Mouse (Mus musculus): ENCODE data around the gene Evi2b.
A peak's percentile ranks its signal among the peaks of the same experiment; 100 is the strongest.

The Evi2b gene

DNA sequence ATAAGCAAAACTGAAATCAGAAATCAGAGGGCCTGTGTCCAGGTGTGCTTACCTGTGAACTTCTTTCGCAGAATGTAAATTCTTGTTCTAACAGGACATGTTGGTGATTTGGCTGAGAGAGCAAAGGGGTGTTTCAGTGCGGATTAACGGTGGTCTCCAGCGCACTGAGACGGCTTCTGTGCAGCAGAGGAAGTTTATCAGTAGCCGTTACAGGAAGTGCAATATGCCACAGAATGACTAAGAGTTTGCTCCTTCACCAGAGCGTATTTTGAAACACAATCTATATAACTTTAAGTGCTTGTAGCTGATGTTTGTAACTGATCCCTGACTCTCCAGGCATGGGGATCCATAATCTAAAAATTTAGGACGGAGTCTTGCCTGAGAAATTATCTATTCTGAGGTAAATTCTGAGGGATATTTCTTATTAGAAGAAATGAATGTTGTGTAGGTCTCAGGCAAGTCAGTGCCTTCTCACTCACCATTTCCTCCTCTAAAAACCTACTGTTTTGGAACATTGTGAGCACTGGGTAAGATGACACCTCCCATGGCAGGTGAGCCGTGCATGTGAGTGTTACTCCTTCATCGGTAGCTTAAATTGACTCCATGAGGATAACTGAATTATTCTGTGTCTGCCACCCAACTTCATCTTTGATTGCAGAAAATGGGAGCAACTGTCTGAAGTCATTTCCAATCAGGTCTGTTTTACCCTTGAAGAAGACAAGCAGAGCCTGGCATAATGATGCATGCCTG lies at the start of gene Evi2b:
Gene Evi2b (minus strand): TSS at position 203 of the 750 bp plus-strand sequence.
- no peak for DNase-seq

- no peak for DNase-seq
Measured at GRCm38 (mm10) chr11:79570319-79570718, 46.8 kb upstream of the Evi2b start.

DNA sequence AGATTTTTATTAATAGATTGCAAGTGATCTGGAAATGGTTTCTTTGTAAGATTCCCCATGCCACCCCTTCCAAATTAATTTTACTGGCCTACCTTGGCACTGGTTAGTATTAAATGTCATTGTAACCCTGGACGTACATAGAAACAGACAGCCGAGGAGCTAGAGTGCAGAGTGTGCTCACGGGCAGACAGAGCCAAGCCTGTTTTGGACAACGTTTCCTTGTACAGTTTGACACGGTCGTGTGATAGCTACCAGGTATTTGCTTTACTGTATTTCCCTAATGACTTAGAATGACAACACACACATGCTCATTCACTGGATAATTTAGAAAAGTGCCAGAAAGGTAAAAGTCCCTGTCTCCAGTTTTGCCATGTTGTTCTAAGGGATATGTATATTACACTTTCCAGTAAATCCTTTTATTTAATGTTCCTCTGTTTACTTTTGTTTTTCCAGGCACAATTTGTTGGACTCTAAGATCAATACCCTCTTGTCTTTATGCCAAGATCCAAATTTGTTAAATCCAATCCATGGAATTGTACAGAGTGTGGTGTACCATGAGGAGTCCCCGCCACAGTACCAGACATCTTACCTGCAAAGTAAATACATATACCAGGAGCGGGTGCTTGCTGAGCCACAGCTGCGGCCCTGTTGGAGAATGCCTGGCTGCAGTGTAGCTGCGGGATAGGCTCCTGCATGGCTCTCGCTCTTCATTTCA lies 44.8 kb upstream of the Evi2b start:
- DNase-seq, result no peak

GRCm38 (mm10) chr11:79566947-79567346 lies 43.4 kb upstream of the Evi2b start:
- DNase-seq, result no peak

DNA sequence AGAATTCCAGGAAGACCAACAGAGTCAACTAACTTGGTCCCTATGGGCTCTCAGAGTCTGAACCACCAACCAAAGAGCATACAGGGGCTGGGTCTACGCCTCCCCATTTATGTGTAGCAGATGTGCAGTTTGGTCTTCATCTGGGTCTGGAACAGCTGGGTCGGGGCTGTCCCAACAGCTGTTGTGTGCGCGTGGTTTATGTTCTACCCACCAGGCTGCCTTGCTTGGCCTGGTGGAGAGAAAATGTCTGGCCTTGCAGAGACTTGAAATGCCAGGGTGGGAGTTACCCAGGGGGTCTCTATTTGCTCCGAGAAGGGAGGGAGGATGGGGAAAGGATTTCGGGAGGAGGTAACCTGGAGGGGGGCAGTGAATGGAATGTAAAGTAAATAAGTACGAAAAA lies 39.9 kb upstream of the Evi2b start:
- no peak for DNase-seq

- no peak for DNase-seq
Measured at GRCm38 (mm10) chr11:79560536-79560935, 37.0 kb upstream of the Evi2b start.

- no peak for DNase-seq
Measured at GRCm38 (mm10) chr11:79552622-79553021, 29.1 kb upstream of the Evi2b start.

GRCm38 (mm10) chr11:79536293-79536692 lies 12.7 kb upstream of the Evi2b start:
- DNase-seq, result no peak

DNA sequence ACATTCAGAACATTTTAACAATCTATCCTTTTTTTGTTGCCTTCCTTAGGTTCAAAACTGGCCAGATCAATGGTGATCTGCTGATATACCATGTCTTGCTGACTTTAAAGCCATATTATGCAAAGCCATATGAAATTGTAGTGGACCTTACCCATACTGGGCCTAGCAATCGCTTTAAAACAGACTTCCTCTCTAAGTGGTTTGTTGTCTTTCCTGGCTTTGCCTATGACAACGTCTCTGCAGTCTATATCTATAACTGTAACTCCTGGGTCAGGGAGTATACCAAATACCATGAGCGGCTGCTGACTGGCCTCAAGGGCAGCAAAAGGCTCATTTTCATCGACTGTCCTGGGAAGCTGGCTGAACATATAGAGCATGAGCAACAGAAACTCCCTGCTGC lies 12.0 kb upstream of the Evi2b start:
- no peak for DNase-seq

- DNase-seq, result peak; percentile 41
Measured at GRCm38 (mm10) chr11:79533950-79534690, 10.6 kb upstream of the Evi2b start.

GRCm38 (mm10) chr11:79533311-79533710 lies 9.7 kb upstream of the Evi2b start:
- no peak for DNase-seq

DNA sequence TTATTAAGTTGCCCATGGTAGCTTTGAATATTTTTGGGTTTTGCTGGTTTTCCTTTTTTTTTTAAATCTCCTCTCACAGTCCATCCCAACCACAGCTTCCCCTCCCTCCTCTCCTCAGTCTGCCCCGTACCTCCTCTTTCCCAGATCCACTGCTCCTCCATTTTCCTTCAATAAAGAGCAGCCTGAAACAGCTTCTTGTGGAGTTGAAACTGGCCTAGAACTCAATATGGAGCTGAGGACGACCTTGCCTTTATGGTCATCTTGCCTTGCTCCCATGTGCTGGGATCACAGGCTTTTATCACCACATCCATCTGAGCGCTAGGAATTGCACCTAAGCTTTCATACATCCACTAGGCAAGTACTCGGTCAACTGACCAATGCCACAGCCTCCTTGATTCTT lies 7.9 kb upstream of the Evi2b start:
- no peak for DNase-seq

DNA sequence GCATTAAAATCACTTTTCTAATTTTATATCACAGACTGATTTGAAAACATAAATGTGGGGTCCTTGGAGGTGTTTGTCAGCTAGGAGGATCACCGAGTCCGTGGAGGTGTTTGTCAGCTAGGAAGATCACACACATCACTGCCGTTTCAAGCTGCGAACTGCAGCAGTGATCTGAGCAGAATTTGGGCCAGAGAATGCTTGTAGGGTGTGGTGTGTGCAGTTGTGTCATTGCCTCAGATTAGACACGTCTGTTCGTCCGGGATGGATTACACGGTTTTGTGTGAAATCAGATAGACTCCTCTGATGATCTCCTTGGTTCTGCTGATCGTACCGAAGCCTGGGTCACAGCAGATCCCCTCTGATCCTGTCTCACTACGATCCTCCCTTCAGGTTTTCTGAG lies 7.2 kb upstream of the Evi2b start:
- DNase-seq, result no peak

DNA sequence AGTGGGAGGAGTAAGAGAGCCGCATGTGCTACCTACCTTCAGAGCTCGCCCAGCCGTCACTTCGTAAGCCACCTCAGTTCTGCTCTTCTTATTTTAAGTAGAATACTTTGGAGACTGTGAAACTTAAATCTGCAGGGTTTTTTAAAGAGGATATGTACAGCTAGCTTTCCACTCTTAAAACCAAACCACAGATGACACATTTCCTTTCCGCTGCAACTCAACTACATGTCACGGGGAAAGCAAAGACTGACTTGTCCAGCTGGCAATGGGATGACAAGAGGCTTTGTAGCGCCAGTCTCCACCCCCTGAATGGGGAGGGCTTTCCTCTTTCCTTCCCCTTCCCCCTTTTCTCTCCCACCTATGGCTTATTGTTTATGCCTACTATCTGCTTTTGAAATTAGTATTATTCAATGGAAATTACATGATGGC lies 6.8 kb upstream of the Evi2b start, which contains the start of the genes Evi2 and Evi2a:
Gene Evi2 (minus strand): TSS at position 257 of the 429 bp plus-strand sequence.
Gene Evi2a (minus strand): TSS at position 277 of the 429 bp plus-strand sequence.
- no peak for DNase-seq

- no peak for DNase-seq
Measured at GRCm38 (mm10) chr11:79529736-79530135, 6.2 kb upstream of the Evi2b start.

- no peak for DNase-seq
Measured at GRCm38 (mm10) chr11:79529226-79529625, 5.7 kb upstream of the Evi2b start.

DNA sequence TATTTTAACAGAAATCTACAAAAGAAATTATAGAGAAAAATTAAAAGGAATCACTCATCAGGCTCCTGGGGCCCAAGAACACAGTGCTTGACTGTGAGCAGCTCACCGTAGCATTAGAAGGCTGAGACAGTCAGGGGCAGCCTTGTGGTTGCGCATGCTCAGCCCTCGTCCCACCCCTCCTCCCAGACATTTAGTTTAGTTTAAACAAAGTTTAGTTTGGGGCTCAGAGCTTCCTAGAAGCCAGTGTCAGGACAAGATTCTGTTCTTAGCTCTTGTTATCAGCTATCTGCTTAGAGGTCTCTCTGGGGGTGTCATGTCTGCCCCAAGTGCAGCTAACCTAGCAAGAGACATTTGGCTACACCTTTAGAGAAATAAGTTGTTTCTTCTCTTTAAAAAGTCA lies 5.0 kb upstream of the Evi2b start:
- no peak for DNase-seq

DNA sequence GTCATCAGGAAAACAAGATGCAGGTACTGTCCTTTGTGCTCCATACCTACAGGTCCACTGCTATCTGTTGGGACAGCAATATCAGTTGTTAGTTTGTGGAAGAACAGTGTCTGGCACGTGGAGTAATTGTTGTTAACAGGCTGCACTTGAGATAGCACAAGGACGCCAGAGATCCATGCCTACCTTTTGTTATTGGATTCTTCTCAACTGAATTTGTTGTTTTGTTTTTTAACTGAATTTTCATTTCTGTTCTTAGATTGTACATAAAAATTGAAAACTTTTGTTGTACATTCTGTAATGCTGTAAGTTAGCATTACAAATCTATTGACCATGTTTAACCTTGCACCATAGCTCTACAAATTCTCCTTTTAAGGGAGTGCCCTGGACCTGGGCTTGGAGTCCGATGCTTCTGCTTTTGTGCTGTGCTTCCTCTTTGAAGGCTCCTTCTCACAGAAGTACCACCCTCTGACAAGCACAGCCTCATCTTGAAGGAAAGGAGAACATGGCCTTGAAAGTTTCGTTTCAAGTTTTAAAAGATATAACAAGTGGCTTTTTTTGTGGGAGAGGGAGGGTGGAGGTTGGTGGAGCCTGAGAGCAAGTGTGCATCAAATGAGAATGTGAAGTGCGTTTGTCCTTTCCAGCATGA lies 4.3 kb upstream of the Evi2b start:
- no peak for DNase-seq

GRCm38 (mm10) chr11:79527015-79527738 lies 3.6 kb upstream of the Evi2b start:
- DNase-seq, result no peak

DNA sequence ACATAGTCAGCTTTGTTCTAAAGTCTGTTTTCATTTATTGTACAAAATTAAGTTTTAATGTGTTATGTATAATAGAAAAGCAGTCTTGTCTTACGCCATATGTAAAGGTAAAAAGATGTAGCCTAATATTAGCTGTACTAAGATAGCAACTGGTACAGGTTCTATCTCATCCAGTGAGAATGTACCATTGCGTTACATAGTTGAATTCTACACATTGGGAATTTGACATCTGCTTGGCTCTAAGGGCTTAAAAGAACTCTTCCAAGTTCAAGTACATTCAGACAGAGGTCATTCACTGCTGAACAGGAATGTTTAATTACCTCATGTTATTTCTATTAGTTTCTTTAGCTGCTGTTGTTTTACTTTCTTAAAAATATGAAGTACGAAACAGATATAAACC lies 3.0 kb upstream of the Evi2b start:
- no peak for DNase-seq

DNA sequence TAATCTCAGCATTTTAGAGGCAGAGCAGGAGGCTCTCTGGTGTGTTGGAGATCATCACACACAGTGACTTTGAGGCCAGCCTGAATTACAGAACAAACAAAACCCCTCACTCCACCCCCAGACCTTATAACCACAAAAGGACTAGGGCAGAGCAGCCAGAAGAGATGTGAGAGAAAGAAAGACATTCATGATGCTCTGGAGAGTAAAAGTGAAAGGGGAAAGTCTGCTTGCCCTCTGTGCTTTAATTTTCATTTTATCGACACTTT lies 681 bp upstream of the Evi2b start:
- DNase-seq, result no peak

- DNase-seq, result no peak
Measured at GRCm38 (mm10) chr11:79522944-79523343, 618 bp downstream of the Evi2b start.

DNA sequence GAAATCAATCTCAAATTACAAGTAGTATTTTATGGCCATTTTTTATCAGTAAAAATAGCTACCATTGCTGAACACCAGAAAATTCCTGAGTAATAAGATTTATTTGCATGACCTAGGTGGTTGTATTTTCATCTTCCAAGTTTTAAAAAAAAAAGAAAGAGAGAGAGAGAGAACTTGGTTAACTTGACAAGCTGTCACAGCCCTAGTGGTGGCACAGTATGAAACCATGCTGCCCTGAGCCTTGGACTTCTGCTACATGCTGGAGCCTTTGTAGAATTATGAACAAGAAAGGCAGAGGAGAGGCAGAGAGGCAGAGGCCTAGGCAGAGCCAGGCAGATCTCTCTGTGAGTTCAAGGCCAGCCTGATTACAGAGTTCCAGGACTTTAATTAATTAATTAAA lies 1.6 kb downstream of the Evi2b start:
- DNase-seq, result no peak

Measured in cerebellum, adult 9-10 months (tissue).